Mouse (Mus musculus): ENCODE data around the gene Orm1. TPM values are rescaled to one million over a fixed set of nuclear protein-coding genes. Genes with fewer than 3 reads are reported as not detected.

The Orm1 gene
- polyA plus RNA-seq, 1 experiment from 2014 or later = not detected

DNA sequence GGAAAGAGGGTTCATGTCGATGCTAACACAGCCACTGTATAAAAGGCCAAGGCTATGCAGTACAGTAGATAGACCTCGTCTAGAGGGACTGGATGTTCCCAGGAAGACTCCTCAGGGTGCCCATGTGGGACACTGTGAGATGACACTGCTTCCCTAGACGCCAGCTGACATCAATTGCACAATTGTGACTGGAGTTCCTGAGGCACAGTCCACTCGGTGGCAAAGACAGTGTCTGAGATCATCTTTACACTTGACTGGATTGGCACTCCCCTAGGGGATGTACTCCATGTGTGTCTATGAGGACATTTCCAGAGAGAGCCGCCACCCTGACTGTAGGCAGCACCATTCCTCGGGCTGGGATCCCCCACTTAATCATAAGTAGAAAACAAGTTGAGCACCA, 4.2 kb downstream of the Orm1 start:
- Histone ChIP-seq H3K9me3 (ENCODE audit: low read length) (no peaks in the 10 kb centered on the region), H3K9ac (replicated peaks; ENCODE audit: low read length) (no peak overlapping the region), H3K4me2 (replicated peaks; ENCODE audit: low read depth, low read length) (no peak overlapping the region), H3K27me3 (ENCODE audit: insufficient read depth, low read length) (no peaks in the 10 kb centered on the region), H3K27ac (ENCODE audit: low read length) (no peak overlapping the region), H3K4me3 (ENCODE audit: low read length) (no peak overlapping the region), H3K36me3 (ENCODE audit: insufficient read depth, low read length) (no peaks in the 10 kb centered on the region), H3K4me1 (ENCODE audit: insufficient read depth, low read length) (no peaks in the 10 kb centered on the region)
- no peak for ATAC-seq (ENCODE audit: low FRiP score, low TSS enrichment)
- 62% methylated on average over 6 of the region's 6 CpGs for WGBS

- WGBS = 79% methylated on average over 4 of the region's 4 CpGs
- ATAC-seq (ENCODE audit: low FRiP score, low TSS enrichment) = no peak
- no peak within 1 kb of the TSS for H3K27ac ChIP-seq (ENCODE audit: low read length)
- no peaks in the 10 kb centered on the region for H3K9me3 ChIP-seq (ENCODE audit: low read length)
- no peak within 1 kb of the TSS for H3K4me2 ChIP-seq (replicated peaks; ENCODE audit: low read depth, low read length)
- no peaks in the 10 kb centered on the region for H3K36me3 ChIP-seq (ENCODE audit: insufficient read depth, low read length)
- no peak within 1 kb of the TSS for H3K4me3 ChIP-seq (ENCODE audit: low read length)
- no peaks in the 10 kb centered on the region for H3K4me1 ChIP-seq (ENCODE audit: insufficient read depth, low read length)
- no peak within 1 kb of the TSS for H3K9ac ChIP-seq (replicated peaks; ENCODE audit: low read length)
- no peaks in the 10 kb centered on the region for H3K27me3 ChIP-seq (ENCODE audit: insufficient read depth, low read length)
These were observed 11.7 kb downstream of the Orm1 start, which contains the start of gene Orm3 for GRCm38 (mm10) chr4:63355877-63356665. Gene Orm3 (plus strand): TSS chr4:63356162.

GRCm38 (mm10) chr4:63356981-63357570, 12.7 kb downstream of the Orm1 start:
- no peak overlapping the region for H3K4me3 ChIP-seq (ENCODE audit: low read length)
- 43% methylated on average over 2 of the region's 2 CpGs for WGBS
- no peaks in the 10 kb centered on the region for H3K4me1 ChIP-seq (ENCODE audit: insufficient read depth, low read length)
- ATAC-seq (ENCODE audit: low FRiP score, low TSS enrichment) = no peak
- no peak overlapping the region for H3K27ac ChIP-seq (ENCODE audit: low read length)
- no peaks in the 10 kb centered on the region for H3K9me3 ChIP-seq (ENCODE audit: low read length)
- H3K36me3 ChIP-seq (ENCODE audit: insufficient read depth, low read length) = no peaks in the 10 kb centered on the region
- H3K9ac ChIP-seq (replicated peaks; ENCODE audit: low read length) = no peak overlapping the region
- H3K4me2 ChIP-seq (replicated peaks; ENCODE audit: low read depth, low read length) = no peak overlapping the region
- no peaks in the 10 kb centered on the region for H3K27me3 ChIP-seq (ENCODE audit: insufficient read depth, low read length)

GRCm38 (mm10) chr4:63359861-63360260, 15.5 kb downstream of the Orm1 start:
- no peaks in the 10 kb centered on the region for H3K36me3 ChIP-seq (ENCODE audit: insufficient read depth, low read length)
- no peak overlapping the region for H3K4me3 ChIP-seq (ENCODE audit: low read length)
- H3K27ac ChIP-seq (ENCODE audit: low read length) = no peak overlapping the region
- H3K4me2 ChIP-seq (replicated peaks; ENCODE audit: low read depth, low read length) = no peak overlapping the region
- H3K4me1 ChIP-seq (ENCODE audit: insufficient read depth, low read length) = no peaks in the 10 kb centered on the region
- WGBS = 78% methylated on average over 6 of the region's 6 CpGs
- no peaks in the 10 kb centered on the region for H3K27me3 ChIP-seq (ENCODE audit: insufficient read depth, low read length)
- no peak overlapping the region for H3K9ac ChIP-seq (replicated peaks; ENCODE audit: low read length)
- no peak for ATAC-seq (ENCODE audit: low FRiP score, low TSS enrichment)
- H3K9me3 ChIP-seq (ENCODE audit: low read length) = no peaks in the 10 kb centered on the region

GRCm38 (mm10) chr4:63362150-63362549, 17.8 kb downstream of the Orm1 start, which contains the start of gene Orm2:
Gene Orm2 (plus strand): TSS chr4:63362449.
- no peak within 1 kb of the TSS for H3K9ac ChIP-seq (replicated peaks; ENCODE audit: low read length)
- H3K4me1 ChIP-seq (ENCODE audit: insufficient read depth, low read length) = no peaks in the 10 kb centered on the region
- H3K36me3 ChIP-seq (ENCODE audit: insufficient read depth, low read length) = no peaks in the 10 kb centered on the region
- no peak within 1 kb of the TSS for H3K4me2 ChIP-seq (replicated peaks; ENCODE audit: low read depth, low read length)
- no peak within 1 kb of the TSS for H3K27ac ChIP-seq (ENCODE audit: low read length)
- no peaks in the 10 kb centered on the region for H3K27me3 ChIP-seq (ENCODE audit: insufficient read depth, low read length)
- no peak for ATAC-seq (ENCODE audit: low FRiP score, low TSS enrichment)
- WGBS = 88% methylated on average over 5 of the region's 5 CpGs
- H3K4me3 ChIP-seq (ENCODE audit: low read length) = no peak within 1 kb of the TSS
- no peaks in the 10 kb centered on the region for H3K9me3 ChIP-seq (ENCODE audit: low read length)

DNA sequence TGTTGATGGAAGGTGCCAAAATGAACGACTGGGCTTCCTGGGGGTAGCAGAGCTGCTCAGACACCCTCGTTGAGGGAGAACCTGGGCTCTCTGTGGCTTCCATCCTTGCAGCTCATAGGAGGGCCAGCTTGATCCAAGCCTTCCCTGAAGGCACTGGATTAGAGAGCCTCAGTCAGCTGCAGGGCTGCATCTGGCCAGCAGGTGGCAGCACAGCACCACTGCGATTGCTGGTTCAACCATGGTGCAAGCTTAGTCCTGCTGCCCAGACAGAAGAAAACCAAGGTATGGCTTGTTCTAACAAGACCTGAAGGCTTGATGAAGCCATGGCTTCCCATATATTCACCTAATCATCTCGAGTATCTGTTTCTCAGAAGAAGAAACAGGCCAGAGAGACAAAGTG, 24.2 kb downstream of the Orm1 start:
- Histone ChIP-seq H3K9ac (replicated peaks; ENCODE audit: low read length) (no peak overlapping the region), H3K4me1 (ENCODE audit: insufficient read depth, low read length) (no peaks in the 10 kb centered on the region), H3K27ac (ENCODE audit: low read length) (no peak overlapping the region), H3K36me3 (ENCODE audit: insufficient read depth, low read length) (peaks cover 40% of the 10 kb centered on the region), H3K9me3 (ENCODE audit: low read length) (no peaks in the 10 kb centered on the region), H3K4me2 (replicated peaks; ENCODE audit: low read depth, low read length) (no peak overlapping the region), H3K4me3 (ENCODE audit: low read length) (no peak overlapping the region), H3K27me3 (ENCODE audit: insufficient read depth, low read length) (no peaks in the 10 kb centered on the region)
- ATAC-seq (ENCODE audit: low FRiP score, low TSS enrichment) = peak; percentile 72
- WGBS = 26% methylated on average over 4 of the region's 4 CpGs

- H3K27me3 ChIP-seq (ENCODE audit: insufficient read depth, low read length) = no peaks in the 10 kb centered on the region
- ATAC-seq (ENCODE audit: low FRiP score, low TSS enrichment) = no peak
These were observed 26.5 kb downstream of the Orm1 start for GRCm38 (mm10) chr4:63370897-63371296.

DNA sequence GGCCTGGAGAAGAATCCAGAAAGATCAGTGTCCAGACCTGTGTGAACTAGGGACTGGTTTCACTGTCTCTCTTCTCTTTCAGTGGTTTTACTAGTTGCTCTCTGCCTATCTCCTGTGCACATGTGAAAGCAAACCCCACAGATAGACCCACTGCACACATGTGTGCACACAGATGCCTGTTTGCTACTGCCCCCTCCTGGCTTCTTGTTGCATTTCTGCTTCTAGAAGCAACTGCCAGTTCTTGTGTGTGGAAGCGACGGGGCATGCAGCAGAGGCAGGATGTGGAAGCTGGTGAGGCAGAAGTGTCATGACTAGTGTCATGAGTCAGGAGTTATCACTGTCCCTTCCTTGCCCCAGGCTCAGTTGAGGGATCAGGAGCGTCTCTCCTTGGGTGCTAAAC, 27.5 kb downstream of the Orm1 start:
- no peaks in the 10 kb centered on the region for H3K27me3 ChIP-seq (ENCODE audit: insufficient read depth, low read length)
- H3K9me3 ChIP-seq (ENCODE audit: low read length) = no peaks in the 10 kb centered on the region
- no peak overlapping the region for H3K27ac ChIP-seq (ENCODE audit: low read length)
- no peak overlapping the region for H3K4me3 ChIP-seq (ENCODE audit: low read length)
- H3K4me1 ChIP-seq (ENCODE audit: insufficient read depth, low read length) = no peaks in the 10 kb centered on the region
- WGBS = 51% methylated on average over 3 of the region's 3 CpGs
- no peak for ATAC-seq (ENCODE audit: low FRiP score, low TSS enrichment)
- H3K4me2 ChIP-seq (replicated peaks; ENCODE audit: low read depth, low read length) = no peak overlapping the region
- H3K36me3 ChIP-seq (ENCODE audit: insufficient read depth, low read length) = peaks cover 54% of the 10 kb centered on the region
- no peak overlapping the region for H3K9ac ChIP-seq (replicated peaks; ENCODE audit: low read length)

More at GRCm38 (mm10) chr4:63370897-63371296, 26.5 kb downstream of the Orm1 start:
- H3K27ac ChIP-seq (ENCODE audit: low read length) = no peak overlapping the region
- no peaks in the 10 kb centered on the region for H3K9me3 ChIP-seq (ENCODE audit: low read length)
- no peak overlapping the region for H3K9ac ChIP-seq (replicated peaks; ENCODE audit: low read length)
- no peak overlapping the region for H3K4me2 ChIP-seq (replicated peaks; ENCODE audit: low read depth, low read length)
- WGBS = 69% methylated on average over 7 of the region's 7 CpGs
- no peaks in the 10 kb centered on the region for H3K4me1 ChIP-seq (ENCODE audit: insufficient read depth, low read length)
- H3K4me3 ChIP-seq (ENCODE audit: low read length) = no peak overlapping the region
- H3K36me3 ChIP-seq (ENCODE audit: insufficient read depth, low read length) = peaks cover 48% of the 10 kb centered on the region

GRCm38 (mm10) chr4:63373404-63373803, 29.0 kb downstream of the Orm1 start:
- no peaks in the 10 kb centered on the region for H3K9me3 ChIP-seq (ENCODE audit: low read length)
- no peak overlapping the region for H3K4me3 ChIP-seq (ENCODE audit: low read length)
- H3K9ac ChIP-seq (replicated peaks; ENCODE audit: low read length) = no peak overlapping the region
- ATAC-seq (ENCODE audit: low FRiP score, low TSS enrichment) = no peak
- no peaks in the 10 kb centered on the region for H3K4me1 ChIP-seq (ENCODE audit: insufficient read depth, low read length)
- no peak overlapping the region for H3K27ac ChIP-seq (ENCODE audit: low read length)
- no peaks in the 10 kb centered on the region for H3K27me3 ChIP-seq (ENCODE audit: insufficient read depth, low read length)
- WGBS = 92% methylated on average over 8 of the region's 8 CpGs
- H3K4me2 ChIP-seq (replicated peaks; ENCODE audit: low read depth, low read length) = no peak overlapping the region
- peaks cover 52% of the 10 kb centered on the region for H3K36me3 ChIP-seq (ENCODE audit: insufficient read depth, low read length)

GRCm38 (mm10) chr4:63374331-63374730, 30.0 kb downstream of the Orm1 start:
- peaks cover 57% of the 10 kb centered on the region for H3K36me3 ChIP-seq (ENCODE audit: insufficient read depth, low read length)
- 69% methylated on average over 12 of the region's 12 CpGs for WGBS
- ATAC-seq (ENCODE audit: low FRiP score, low TSS enrichment) = no peak
- no peaks in the 10 kb centered on the region for H3K4me1 ChIP-seq (ENCODE audit: insufficient read depth, low read length)
- no peaks in the 10 kb centered on the region for H3K9me3 ChIP-seq (ENCODE audit: low read length)
- H3K4me2 ChIP-seq (replicated peaks; ENCODE audit: low read depth, low read length) = no peak overlapping the region
- no peaks in the 10 kb centered on the region for H3K27me3 ChIP-seq (ENCODE audit: insufficient read depth, low read length)
- H3K4me3 ChIP-seq (ENCODE audit: low read length) = no peak overlapping the region
- no peak overlapping the region for H3K27ac ChIP-seq (ENCODE audit: low read length)
- no peak overlapping the region for H3K9ac ChIP-seq (replicated peaks; ENCODE audit: low read length)

Data from kidney, embryonic 16.5 days (tissue).